Mouse (Mus musculus): ENCODE results near the gene Rpia. TPM values are rescaled to one million over a fixed set of nuclear protein-coding genes. Genes with fewer than 3 reads are reported as not detected.

Rpia gene
- polyA plus RNA-seq, 1 experiment from 2014 or later: 2.3 TPM

DNA sequence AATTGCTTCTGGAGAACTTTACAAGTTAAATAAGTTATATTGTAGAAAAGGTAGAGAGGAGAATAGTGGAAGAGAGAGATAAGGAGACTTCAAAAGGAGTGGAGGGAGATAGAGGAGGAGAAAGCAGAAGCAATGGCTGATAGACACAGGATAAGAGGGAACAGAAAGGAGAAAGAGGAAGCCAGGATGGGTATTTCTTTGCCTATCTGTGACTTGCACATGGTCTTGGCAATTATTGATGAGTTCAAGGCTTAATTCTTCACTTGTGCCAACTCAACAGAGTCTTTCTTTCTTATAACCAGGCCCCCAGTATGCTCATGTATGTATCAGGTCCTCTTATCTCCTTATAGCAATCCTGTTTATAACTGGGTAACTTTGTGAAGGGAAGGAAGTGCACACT lies 61.2 kb downstream of the Rpia start:
- Histone ChIP-seq H3K4me1 (no peaks in the 10 kb centered on the region), H3K4me3 (no peak overlapping the region), H3K27ac (replicated peaks) (no peak overlapping the region), H3K27me3 (replicated peaks; ENCODE audit: low read depth, poor library complexity, severe bottlenecking) (no peaks in the 10 kb centered on the region), H3K36me3 (replicated peaks) (no peaks in the 10 kb centered on the region), H3K9me3 (no peaks in the 10 kb centered on the region)
- DNase-seq (ENCODE audit: low spot score): no peak

DNA sequence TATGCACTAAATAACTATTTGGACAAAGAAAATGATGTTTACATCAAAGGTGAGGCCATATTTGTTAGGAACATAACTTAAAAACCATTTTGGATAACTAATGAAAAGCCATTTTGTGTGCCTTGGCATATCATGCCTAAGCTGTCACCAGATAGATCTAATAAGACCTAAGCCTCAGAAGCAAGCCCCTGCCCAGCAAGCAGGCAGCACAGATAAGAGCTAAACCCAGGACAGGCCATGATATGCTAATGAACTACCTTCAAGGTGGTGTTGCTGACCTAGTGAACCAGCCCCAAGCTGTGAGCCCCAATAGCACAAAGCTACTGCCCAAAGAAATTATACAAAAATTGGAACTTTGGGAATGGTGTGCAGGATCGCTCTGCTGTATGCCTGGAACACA lies 62.9 kb downstream of the Rpia start:
- no peaks in the 10 kb centered on the region for H3K36me3 ChIP-seq (replicated peaks)
- H3K4me1 ChIP-seq: no peaks in the 10 kb centered on the region
- H3K27ac ChIP-seq (replicated peaks): no peak overlapping the region
- 87% methylated on average over 1 of the region's 1 CpGs for WGBS
- H3K9me3 ChIP-seq: no peaks in the 10 kb centered on the region
- H3K27me3 ChIP-seq (replicated peaks; ENCODE audit: low read depth, poor library complexity, severe bottlenecking): no peaks in the 10 kb centered on the region
- no peak overlapping the region for H3K4me3 ChIP-seq
- DNase-seq (ENCODE audit: low spot score): no peak

DNA sequence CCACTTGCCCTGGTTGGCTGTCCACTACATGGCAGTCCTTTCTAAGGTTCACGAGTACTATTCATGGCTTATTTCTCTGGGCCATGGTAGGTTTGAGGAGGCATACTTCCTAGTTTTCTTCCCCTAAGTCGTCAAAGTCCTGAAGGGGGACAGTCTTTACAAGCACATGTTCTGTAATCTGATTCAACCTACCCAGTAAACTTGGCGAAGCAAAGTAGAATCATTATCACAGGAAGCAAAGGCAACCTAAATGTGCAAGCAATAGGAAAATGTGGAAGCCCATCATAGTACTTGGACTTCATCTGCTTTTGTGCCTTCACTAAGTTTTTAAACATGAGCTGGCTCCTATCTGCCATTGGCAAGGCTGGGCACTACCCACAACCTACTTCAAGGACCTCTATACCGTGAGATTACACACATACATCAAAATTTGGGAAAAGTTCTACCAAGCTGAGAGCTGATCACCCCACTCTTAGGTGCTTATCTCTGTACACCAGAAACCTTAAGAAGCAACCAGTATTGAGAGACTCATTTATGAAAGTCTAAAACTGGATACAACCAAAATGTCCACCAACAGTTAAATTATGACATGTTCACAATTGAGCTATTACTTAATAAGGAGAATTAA lies 64.8 kb downstream of the Rpia start:
- Histone ChIP-seq H3K4me3 (no peak overlapping the region), H3K36me3 (replicated peaks) (no peaks in the 10 kb centered on the region), H3K27me3 (replicated peaks; ENCODE audit: low read depth, poor library complexity, severe bottlenecking) (no peaks in the 10 kb centered on the region), H3K9me3 (no peaks in the 10 kb centered on the region), H3K4me1 (no peaks in the 10 kb centered on the region), H3K27ac (replicated peaks) (no peak overlapping the region)
- DNase-seq (ENCODE audit: low spot score): no peak
- 76% methylated on average over 4 of the region's 4 CpGs for WGBS

DNA sequence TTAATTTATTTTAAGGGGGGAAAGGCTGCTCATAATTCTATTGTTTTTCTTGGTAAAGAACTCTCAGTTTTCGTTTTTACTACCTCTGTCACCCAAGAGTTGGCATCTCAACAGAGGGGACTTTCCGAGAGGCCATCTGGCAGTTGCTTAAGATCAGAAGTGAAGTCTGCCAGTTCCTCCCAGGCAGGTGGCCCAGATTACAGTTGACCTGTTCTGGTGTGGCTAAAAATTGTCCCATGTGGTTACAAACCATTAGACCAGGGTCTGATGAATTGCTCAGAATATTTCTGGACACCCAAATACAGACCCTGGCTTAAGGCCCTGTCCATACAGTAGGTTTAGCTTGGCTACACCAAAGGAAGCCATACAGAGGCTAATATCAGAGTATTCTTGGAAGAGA lies 66.4 kb downstream of the Rpia start:
- no peak for DNase-seq (ENCODE audit: low spot score)
- 70% methylated on average over 2 of the region's 2 CpGs for WGBS

DNA sequence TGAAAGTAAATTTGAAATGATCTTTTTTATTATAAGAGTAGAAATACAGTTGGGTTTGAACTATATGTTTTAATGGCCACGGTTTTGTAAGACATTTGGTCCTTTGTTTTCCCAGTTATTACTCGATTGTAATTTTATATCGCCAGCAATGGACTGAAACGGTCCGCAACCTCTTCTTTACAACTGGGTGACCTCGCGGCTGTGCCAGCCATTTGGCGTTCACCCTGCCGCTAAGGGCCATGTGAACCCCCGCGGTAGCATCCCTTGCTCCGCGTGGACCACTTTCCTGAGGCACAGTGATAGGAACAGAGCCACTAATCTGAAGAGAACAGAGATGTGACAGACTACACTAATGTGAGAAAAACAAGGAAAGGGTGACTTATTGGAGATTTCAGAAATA lies 67.3 kb downstream of the Rpia start:
- no peak for DNase-seq (ENCODE audit: low spot score)
- no peak overlapping the region for H3K4me3 ChIP-seq
- no peaks in the 10 kb centered on the region for H3K9me3 ChIP-seq
- H3K36me3 ChIP-seq (replicated peaks): no peaks in the 10 kb centered on the region
- H3K27me3 ChIP-seq (replicated peaks; ENCODE audit: low read depth, poor library complexity, severe bottlenecking): no peaks in the 10 kb centered on the region
- no peaks in the 10 kb centered on the region for H3K4me1 ChIP-seq
- 92% methylated on average over 13 of the region's 13 CpGs for WGBS
- no peak overlapping the region for H3K27ac ChIP-seq (replicated peaks)

More for the DNA sequence above, 66.4 kb downstream of the Rpia start:
- H3K27ac ChIP-seq (replicated peaks): no peak overlapping the region
- H3K4me1 ChIP-seq: no peaks in the 10 kb centered on the region
- H3K36me3 ChIP-seq (replicated peaks): no peaks in the 10 kb centered on the region
- H3K27me3 ChIP-seq (replicated peaks; ENCODE audit: low read depth, poor library complexity, severe bottlenecking): no peaks in the 10 kb centered on the region
- no peaks in the 10 kb centered on the region for H3K9me3 ChIP-seq
- H3K4me3 ChIP-seq: no peak overlapping the region

DNA sequence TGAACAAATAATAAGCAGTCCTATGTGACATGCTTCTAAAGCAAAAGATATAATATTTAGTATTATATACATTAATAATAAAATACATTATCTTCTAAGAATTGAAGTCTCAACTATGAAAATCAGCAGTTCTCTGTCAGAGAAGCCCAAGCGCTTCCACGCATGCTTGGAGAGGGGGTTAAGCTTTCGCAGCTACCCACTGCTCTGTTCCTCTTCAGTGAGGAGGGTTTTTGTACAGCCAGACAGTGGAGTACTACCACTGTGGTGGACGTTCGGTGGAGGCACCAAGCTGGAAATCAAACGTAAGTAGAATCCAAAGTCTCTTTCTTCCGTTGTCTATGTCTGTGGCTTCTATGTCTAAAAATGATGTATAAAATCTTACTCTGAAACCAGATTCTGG lies 69.7 kb downstream of the Rpia start:
- 92% methylated on average over 7 of the region's 7 CpGs for WGBS

DNA sequence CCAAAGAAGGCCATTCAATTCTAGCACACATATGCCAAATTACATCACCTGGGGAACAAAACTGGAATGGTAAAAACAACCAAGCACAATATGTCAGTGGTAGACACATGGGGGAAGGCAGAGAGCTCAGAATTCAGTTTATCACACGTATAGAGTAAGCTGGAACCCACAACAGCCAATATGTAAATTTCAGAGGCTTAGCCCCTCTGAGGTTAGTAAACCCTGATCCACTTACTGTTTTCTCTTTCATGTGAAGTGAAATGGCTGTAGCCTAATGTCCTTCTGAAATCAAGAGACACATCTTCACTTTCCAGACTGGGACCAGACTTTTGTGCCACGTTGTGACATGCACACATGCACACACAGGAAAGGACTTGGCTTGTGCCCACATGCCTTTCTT lies 73.3 kb downstream of the Rpia start:
- Histone ChIP-seq H3K4me3 (no peak overlapping the region), H3K9me3 (no peaks in the 10 kb centered on the region), H3K36me3 (replicated peaks) (no peaks in the 10 kb centered on the region), H3K27ac (replicated peaks) (no peak overlapping the region), H3K4me1 (no peaks in the 10 kb centered on the region), H3K27me3 (replicated peaks; ENCODE audit: low read depth, poor library complexity, severe bottlenecking) (no peaks in the 10 kb centered on the region)
- 70% methylated on average over 2 of the region's 2 CpGs for WGBS
- no peak for DNase-seq (ENCODE audit: low spot score)

More for the DNA sequence above, 69.7 kb downstream of the Rpia start:
- Histone ChIP-seq H3K27ac (replicated peaks) (no peak overlapping the region), H3K9me3 (no peaks in the 10 kb centered on the region), H3K36me3 (replicated peaks) (no peaks in the 10 kb centered on the region), H3K4me3 (no peak overlapping the region), H3K27me3 (replicated peaks; ENCODE audit: low read depth, poor library complexity, severe bottlenecking) (no peaks in the 10 kb centered on the region), H3K4me1 (no peaks in the 10 kb centered on the region)
- DNase-seq (ENCODE audit: low spot score): no peak

DNA sequence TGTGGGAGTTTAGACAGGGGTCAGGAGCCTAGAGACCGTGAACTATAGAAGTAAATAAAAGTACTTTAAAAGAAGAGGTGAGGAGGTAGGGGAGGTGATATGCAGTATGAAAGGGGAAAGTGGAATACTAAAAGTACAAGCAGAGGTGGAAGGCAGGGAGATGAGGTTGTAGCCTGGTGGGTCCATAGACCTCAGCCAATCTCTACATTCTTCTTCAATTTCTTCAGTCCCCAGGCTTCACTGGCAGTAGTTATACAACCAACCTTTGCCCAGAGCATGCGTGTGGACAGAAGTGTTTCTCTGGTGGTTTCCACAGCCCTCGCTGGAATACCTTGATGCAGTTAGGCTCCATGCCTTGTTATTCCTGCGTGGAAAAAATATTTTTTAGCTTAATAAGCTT lies 73.9 kb downstream of the Rpia start:
- DNase-seq (ENCODE audit: low spot score): no peak
- WGBS: 92% methylated on average over 4 of the region's 4 CpGs
- Histone ChIP-seq H3K27ac (replicated peaks) (no peak overlapping the region), H3K4me3 (no peak overlapping the region), H3K36me3 (replicated peaks) (no peaks in the 10 kb centered on the region), H3K27me3 (replicated peaks; ENCODE audit: low read depth, poor library complexity, severe bottlenecking) (no peaks in the 10 kb centered on the region), H3K4me1 (no peaks in the 10 kb centered on the region), H3K9me3 (no peaks in the 10 kb centered on the region)

DNA sequence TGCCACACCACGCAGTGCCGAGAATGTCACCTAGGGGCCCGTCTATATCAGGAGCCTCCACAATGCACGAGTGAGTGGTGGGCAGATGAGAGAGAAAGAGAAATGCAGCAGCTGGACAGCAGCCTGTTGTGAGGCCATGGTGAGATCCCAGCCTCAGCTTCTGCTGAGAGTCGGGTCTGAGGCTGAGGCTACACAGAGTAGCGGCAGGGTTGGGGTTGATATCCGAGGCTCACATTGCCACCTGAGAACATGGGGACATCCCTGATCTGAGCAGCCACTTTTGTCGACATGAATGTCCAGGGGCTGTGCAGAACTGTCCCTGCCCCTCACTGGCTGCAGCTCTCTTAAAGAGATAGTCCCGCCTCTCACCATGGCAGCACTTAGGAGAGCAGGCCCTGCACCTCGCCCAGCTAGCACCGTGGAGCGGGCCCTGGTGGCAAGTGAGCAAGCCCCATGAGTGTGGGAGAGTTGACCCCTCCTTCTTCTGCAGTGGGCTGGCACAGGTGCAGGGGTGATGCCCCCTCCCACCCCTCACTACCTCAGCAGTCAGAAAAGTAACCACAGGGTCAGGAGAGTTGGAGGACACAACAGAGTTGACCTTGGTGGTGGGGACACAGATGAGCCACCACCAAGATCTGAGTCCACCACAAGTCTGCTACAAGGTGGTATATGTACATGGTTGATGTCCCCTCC lies 75.2 kb downstream of the Rpia start:
- no peak for DNase-seq (ENCODE audit: low spot score)
- 75% methylated on average over 12 of the region's 12 CpGs for WGBS
- H3K27me3 ChIP-seq (replicated peaks; ENCODE audit: low read depth, poor library complexity, severe bottlenecking): no peaks in the 10 kb centered on the region
- H3K4me3 ChIP-seq: no peak overlapping the region
- no peak overlapping the region for H3K27ac ChIP-seq (replicated peaks)
- H3K36me3 ChIP-seq (replicated peaks): no peaks in the 10 kb centered on the region
- no peaks in the 10 kb centered on the region for H3K9me3 ChIP-seq
- no peaks in the 10 kb centered on the region for H3K4me1 ChIP-seq

Other genes with a start within 250 kb of the Rpia start
- 7.7 and 9.0 TPM in 2 replicates for gene Eif2ak3, start 52.3 kb upstream of the Rpia start, polyA plus RNA-seq (2016; fragmentation: Nextera tagmentation; extraction: Ambion mirVana)
- gene Tex37, start 126.7 kb upstream of the Rpia start, polyA plus RNA-seq (2016; fragmentation: Nextera tagmentation; extraction: Ambion mirVana): 0.19 TPM in 1 of 2 replicates, not detected in the other
- 0.26 and 0.37 TPM in 2 replicates for gene Foxi3, start 164.3 kb upstream of the Rpia start, polyA plus RNA-seq (2016; fragmentation: Nextera tagmentation; extraction: Ambion mirVana)